Mouse (Mus musculus) neural tube, embryonic 14.5 days (tissue): ENCODE measurements around the gene Clcn2. TPM values are rescaled to one million over a fixed set of nuclear protein-coding genes. Genes with fewer than 3 reads are reported as not detected.
A peak's percentile ranks its signal among the peaks of the same experiment; 100 is the strongest.

Experiments
- ATAC-seq: fragments of 200-750 bp; cut with Nextera tagmentation; 2 replicates; pipeline ENCODE4 v1.8.0; 2017; ENCODE audit warnings: low read depth, mild to moderate bottlenecking, moderate TSS enrichment, moderate library complexity
- H3K27ac ChIP-seq: fragments of 300-500 bp; sonication (generic); 2 replicates; pipeline ENCODE4 v1.5.1; 2014; ENCODE audit warnings: low read depth, mild to moderate bottlenecking, control low read depth, low read length, moderate library complexity, mixed read lengths
- H3K27me3 ChIP-seq: fragments of 300-500 bp; sonication (generic); 2 replicates; pipeline ENCODE4 v1.6.1; 2014; ENCODE audit warnings: low read length; ENCODE audit not compliant: control insufficient read depth, insufficient read depth
- H3K36me3 ChIP-seq: fragments of 300-500 bp; sonication (generic); 2 replicates; pipeline ENCODE4 v1.6.1; 2014; ENCODE audit warnings: low read length, mixed read lengths; ENCODE audit not compliant: control insufficient read depth, insufficient read depth
- H3K4me1 ChIP-seq: fragments of 300-500 bp; sonication (generic); 2 replicates; pipeline ENCODE4 v1.6.1; 2014; ENCODE audit warnings: low read length; ENCODE audit not compliant: control insufficient read depth, insufficient read depth
- H3K4me2 ChIP-seq: fragments of 300-500 bp; sonication (generic); 2 replicates; pipeline ENCODE4 v1.6.1; 2014; ENCODE audit warnings: mild to moderate bottlenecking, low read depth, low read length, control low read depth
- H3K4me3 ChIP-seq: fragments of 300-500 bp; sonication (generic); 2 replicates; pipeline ENCODE4 v1.5.1; 2014; ENCODE audit warnings: low read depth, low read length, control low read depth, mixed read lengths
- H3K9ac ChIP-seq: fragments of 300-500 bp; sonication (generic); replicated peaks from 2 replicates; pipeline ENCODE4 v1.6.1; 2014; ENCODE audit warnings: low read depth, mild to moderate bottlenecking, control low read depth, low read length, mixed read lengths
- H3K9me3 ChIP-seq: fragments of 300-500 bp; sonication (generic); 2 replicates; pipeline ENCODE4 v1.6.1; 2016; ENCODE audit warnings: low read length; ENCODE audit not compliant: control insufficient read depth
- WGBS: fragments of 180-500 bp; shearing (Covaris S2); extraction: QIAGEN DNeasy Blood & Tissue Kit; methylation state at CpG from one replicate; pipeline ENCODE4 v1.1.7; 2014; 5-methylcytosine and 5-hydroxymethylcytosine counted together
- polyA plus RNA-seq: library from polyadenylated mRNA; unstranded; fragments of >200 nt; fragmentation: Nextera tagmentation; extraction: Ambion mirVana; gene quantifications from 2 replicates; pipeline ENCODE4 v1.2.1, GENCODE M21; 2014

Gene Clcn2
- polyA plus RNA-seq, result 30.7 and 31.3 TPM in 2 replicates

DNA sequence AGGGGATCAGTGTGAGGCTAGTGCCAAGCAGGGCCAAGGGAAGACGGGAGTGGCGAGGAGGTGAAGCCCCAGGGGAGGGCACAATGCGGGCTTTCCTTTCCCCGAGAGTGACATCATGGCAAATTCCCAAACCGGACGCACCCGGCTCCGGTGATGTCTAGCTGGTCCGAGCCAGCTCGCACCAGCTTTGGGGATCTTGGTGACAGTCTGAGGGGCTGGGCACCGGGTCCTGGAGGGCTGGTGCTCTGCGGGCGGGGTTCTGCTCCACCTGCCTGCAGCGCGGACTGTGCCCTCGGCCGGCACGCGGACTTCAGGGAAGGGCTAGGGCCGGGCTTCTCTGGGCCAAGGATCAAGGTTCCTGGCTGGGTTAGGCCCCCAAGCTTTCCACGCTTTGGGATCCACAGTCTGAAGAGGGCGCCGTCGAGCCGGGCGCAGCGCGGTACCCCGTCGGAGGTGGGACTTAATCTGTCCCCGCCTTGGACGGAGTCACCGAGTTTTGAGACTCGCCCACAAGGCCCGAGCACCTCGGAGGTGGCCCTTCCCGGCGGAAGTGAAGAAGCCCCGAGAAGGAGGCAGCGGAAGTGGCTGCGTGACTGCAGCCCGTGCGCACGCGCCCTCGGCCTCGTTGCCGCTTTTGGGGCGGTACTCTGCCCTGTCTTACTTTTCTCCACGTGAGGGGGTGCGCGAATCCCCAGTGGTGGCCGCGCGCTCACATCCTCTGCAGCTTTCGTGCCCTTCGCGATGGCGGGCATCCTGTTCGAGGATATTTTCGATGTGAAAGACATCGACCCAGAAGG, at the start of gene Clcn2, which contains the start of gene Polr2h:
Gene Clcn2 (minus strand): TSS at position 566 of the 797 bp plus-strand sequence.
Gene Polr2h (plus strand): TSS at position 485 of the 797 bp plus-strand sequence.
- Histone ChIP-seq H3K9ac (peak within 1 kb of the TSS; percentile 74), H3K4me2 (peak within 1 kb of the TSS; percentile 96), H3K27ac (peak within 1 kb of the TSS; percentile 91), H3K4me1 (peaks cover 35% of the 10 kb centered on the region), H3K36me3 (peaks cover 7% of the 10 kb centered on the region; the same call in 1 of the 2 replicates), H3K4me3 (peak within 1 kb of the TSS; percentile 65), H3K27me3 (no peaks in the 10 kb centered on the region), H3K9me3 (no peaks in the 10 kb centered on the region)
- under 1% methylated on average over 62 of the region's 62 CpGs for WGBS
- peak; percentile 81 for ATAC-seq

DNA sequence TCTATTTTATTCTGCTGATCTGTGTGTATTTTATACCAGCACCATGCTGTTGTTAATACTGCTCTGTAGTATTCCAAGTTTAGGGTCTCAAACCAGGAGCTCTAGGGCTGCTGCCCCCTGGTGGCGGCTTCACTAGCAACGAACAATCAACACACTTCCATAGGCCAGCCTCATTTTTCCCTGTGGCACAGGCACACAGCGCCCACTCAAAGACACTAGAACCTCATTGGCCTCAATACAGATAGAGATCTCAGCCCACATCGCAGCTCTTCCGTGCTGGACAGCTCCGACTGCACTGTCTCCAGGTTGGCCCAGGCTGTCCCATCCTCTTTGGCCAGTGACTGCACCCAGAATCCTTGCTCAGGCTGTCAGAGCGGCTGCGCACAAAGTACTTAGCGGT, 47.7 kb upstream of the Clcn2 start:
- no peak for ATAC-seq
- H3K4me2 ChIP-seq, result no peak overlapping the region
- no peaks in the 10 kb centered on the region for H3K36me3 ChIP-seq
- H3K27ac ChIP-seq, result no peak overlapping the region
- H3K4me1 ChIP-seq, result no peaks in the 10 kb centered on the region
- no peak overlapping the region for H3K9ac ChIP-seq
- WGBS, result 48% methylated on average over 9 of the region's 9 CpGs
- H3K9me3 ChIP-seq, result no peaks in the 10 kb centered on the region
- no peak overlapping the region for H3K4me3 ChIP-seq
- H3K27me3 ChIP-seq, result no peaks in the 10 kb centered on the region

DNA sequence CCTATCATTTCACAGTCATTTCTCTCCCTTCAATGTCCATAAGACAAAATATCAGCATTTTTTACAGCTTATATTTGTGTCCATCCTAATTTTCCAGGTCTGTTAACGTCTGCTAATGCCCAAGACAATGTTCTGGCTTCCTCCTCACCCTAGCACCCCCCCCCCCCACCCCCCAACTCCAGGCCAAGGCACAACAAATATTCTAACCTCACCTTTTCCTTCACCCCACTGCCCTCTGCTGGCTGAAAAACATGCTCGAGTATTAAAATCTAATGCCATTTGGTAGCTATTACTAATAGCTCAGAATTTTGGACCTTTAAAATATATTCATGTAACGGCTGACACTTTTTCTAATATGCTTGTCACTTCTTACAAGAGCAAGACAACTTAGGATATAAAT, 44.1 kb upstream of the Clcn2 start:
- H3K4me2 ChIP-seq, result no peak overlapping the region
- ATAC-seq, result no peak
- no peaks in the 10 kb centered on the region for H3K36me3 ChIP-seq
- 14% methylated on average over 3 of the region's 3 CpGs for WGBS
- H3K27ac ChIP-seq, result no peak overlapping the region
- no peaks in the 10 kb centered on the region for H3K4me1 ChIP-seq
- no peaks in the 10 kb centered on the region for H3K9me3 ChIP-seq
- no peak overlapping the region for H3K4me3 ChIP-seq
- no peaks in the 10 kb centered on the region for H3K27me3 ChIP-seq
- no peak overlapping the region for H3K9ac ChIP-seq

DNA sequence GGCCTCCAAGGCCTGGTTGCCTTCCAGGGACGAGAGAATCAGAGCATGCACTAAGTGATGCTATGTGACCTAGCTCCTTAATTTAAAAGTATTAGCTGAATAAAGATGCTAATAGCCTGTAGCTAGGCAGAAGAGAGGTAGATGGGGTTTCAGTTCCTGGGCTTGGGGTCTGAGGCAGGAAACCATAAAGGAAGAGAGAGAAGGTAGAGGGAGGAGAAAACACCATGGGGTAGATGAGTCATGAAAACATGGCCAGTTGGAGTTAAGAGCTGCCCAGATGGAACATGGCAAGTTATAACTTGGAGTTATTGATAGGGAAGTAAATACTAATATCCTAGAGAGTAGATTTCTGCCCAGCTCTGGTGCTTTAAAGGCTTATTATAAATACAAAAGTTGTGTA, 39.8 kb upstream of the Clcn2 start:
- Histone ChIP-seq H3K4me3 (no peak overlapping the region), H3K4me1 (no peaks in the 10 kb centered on the region), H3K9me3 (no peaks in the 10 kb centered on the region), H3K9ac (no peak overlapping the region), H3K27me3 (no peaks in the 10 kb centered on the region), H3K4me2 (no peak overlapping the region), H3K27ac (no peak overlapping the region), H3K36me3 (no peaks in the 10 kb centered on the region)
- WGBS, result 87% methylated on average over 1 of the region's 1 CpGs
- ATAC-seq, result no peak

DNA sequence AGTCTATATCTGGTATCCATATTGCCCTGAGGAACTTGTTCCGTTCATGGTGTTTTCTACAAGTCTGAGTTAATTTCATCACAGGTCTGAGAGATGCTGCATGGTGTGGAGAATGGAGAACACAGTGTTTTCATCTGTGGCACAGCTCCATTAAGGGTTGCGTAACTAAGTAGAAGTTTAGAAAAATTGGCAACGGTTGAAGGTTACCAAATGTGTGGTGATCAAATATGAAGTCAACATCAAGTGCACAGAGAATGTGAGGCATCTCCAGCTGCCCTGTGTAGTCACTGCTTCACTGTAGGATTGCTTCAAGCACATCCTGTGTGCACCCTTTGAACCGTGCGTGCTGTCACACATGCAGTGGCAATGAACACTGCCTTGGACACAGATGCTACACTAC, 38.5 kb upstream of the Clcn2 start:
- Histone ChIP-seq H3K36me3 (no peaks in the 10 kb centered on the region), H3K9ac (no peak overlapping the region), H3K27ac (no peak overlapping the region), H3K9me3 (no peaks in the 10 kb centered on the region), H3K27me3 (no peaks in the 10 kb centered on the region), H3K4me1 (no peaks in the 10 kb centered on the region), H3K4me2 (no peak overlapping the region), H3K4me3 (no peak overlapping the region)
- ATAC-seq, result no peak
- WGBS, result 94% methylated on average over 5 of the region's 5 CpGs

DNA sequence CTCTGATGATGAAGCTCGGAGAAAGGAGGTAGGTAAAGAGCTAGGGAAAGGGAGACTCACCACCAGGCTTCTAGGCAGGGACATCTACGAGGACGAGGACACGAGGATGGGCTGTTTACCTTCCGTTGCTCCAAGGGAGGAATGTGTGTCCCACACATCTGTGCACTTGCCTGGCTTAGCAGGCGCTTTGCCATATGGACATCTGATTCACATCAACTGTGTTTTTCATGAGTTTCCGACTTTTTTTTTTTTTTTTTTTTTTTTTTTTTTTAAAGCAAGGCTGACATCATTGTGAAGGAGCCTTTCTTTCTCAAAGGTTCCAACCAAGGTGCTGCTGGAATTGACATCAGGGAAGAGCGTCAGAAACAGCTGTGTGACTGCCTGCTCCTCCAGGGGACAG, 33.0 kb upstream of the Clcn2 start:
- no peak for ATAC-seq

DNA sequence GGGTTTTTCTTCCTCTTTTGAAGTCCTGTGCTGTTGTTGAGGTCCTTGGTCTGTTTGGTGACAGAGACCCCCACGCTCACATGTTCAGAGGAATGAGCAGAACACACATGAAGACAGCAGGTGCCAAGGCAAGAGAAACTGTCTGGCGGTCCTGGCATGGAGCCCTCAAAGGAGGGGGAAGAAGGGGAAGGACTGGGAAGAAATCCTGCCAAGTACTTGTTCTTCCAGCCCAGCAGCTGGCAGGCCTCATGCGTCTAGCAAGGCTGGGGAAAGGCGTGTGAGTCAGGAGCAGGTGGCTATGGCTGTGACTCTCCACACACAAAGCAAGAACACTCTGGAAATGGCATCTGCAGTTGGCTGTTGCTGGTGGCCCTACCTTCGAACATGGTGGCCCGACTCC, 29.1 kb upstream of the Clcn2 start:
- 73% methylated on average over 6 of the region's 6 CpGs for WGBS
- ATAC-seq, result no peak
- H3K9ac ChIP-seq, result no peak overlapping the region
- no peaks in the 10 kb centered on the region for H3K9me3 ChIP-seq
- H3K4me2 ChIP-seq, result no peak overlapping the region
- no peaks in the 10 kb centered on the region for H3K27me3 ChIP-seq
- H3K4me3 ChIP-seq, result no peak overlapping the region
- H3K36me3 ChIP-seq, result no peaks in the 10 kb centered on the region
- H3K27ac ChIP-seq, result no peak overlapping the region
- no peaks in the 10 kb centered on the region for H3K4me1 ChIP-seq

More for the DNA sequence above, 33.0 kb upstream of the Clcn2 start:
- Histone ChIP-seq H3K36me3 (no peaks in the 10 kb centered on the region), H3K4me3 (no peak overlapping the region), H3K4me1 (no peaks in the 10 kb centered on the region), H3K27ac (no peak overlapping the region), H3K9ac (no peak overlapping the region), H3K9me3 (no peaks in the 10 kb centered on the region), H3K4me2 (no peak overlapping the region), H3K27me3 (no peaks in the 10 kb centered on the region)
- WGBS, result 63% methylated on average over 8 of the region's 8 CpGs

DNA sequence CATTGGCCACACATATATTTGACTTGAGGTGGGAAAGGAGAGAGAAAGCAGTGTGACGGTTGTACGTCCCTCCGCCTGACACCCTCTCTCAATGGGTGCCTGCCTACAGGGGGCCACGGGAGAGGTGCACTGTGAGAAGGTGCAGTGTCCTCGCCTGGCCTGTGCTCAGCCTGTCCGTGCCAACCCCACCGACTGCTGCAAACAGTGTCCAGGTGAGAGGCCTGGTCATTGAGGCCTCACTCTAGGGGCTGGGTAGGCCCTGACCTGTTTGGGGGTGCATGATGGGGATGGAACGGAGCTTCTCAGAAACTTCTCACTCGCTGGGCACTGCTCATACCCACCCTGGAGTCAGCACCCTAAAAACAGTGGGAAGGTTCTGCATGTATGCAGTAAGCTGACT, 22.3 kb upstream of the Clcn2 start:
- 93% methylated on average over 9 of the region's 9 CpGs for WGBS
- Histone ChIP-seq H3K4me1 (no peaks in the 10 kb centered on the region), H3K4me3 (no peak overlapping the region), H3K36me3 (no peaks in the 10 kb centered on the region), H3K9me3 (no peaks in the 10 kb centered on the region), H3K27ac (no peak overlapping the region), H3K27me3 (peaks cover 5% of the 10 kb centered on the region), H3K9ac (no peak overlapping the region), H3K4me2 (no peak overlapping the region)
- no peak for ATAC-seq

DNA sequence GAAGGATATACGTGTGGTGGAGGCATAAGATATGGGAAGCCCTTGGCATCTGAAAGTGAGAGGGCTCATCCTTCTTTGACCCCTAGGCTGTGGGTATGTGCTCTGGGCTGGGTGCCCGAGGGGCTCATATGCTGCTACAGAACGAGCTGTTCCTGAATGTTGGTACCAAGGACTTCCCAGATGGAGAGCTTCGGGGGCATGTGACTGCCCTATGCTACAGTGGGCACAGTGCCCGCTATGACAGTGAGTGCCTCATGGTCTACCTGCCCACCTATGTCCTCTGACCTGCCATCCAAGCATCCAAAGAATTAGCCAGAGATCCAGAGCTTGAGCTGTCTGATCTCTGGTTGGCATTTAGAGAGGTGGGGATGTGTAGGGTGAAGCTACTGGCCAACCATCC, 19.3 kb upstream of the Clcn2 start:
- peaks cover 13% of the 10 kb centered on the region for H3K4me1 ChIP-seq
- no peaks in the 10 kb centered on the region for H3K36me3 ChIP-seq
- no peak for ATAC-seq
- H3K4me2 ChIP-seq, result no peak overlapping the region
- WGBS, result 94% methylated on average over 5 of the region's 5 CpGs
- H3K4me3 ChIP-seq, result no peak overlapping the region
- no peak overlapping the region for H3K27ac ChIP-seq
- no peak overlapping the region for H3K9ac ChIP-seq
- H3K27me3 ChIP-seq, result peaks cover 9% of the 10 kb centered on the region
- H3K9me3 ChIP-seq, result no peaks in the 10 kb centered on the region
